In genomic region chr19:18106236-18106635, GRCm38 (mm10) we compare ENCODE assay signal across 15 mouse cellular contexts.
"Had no signal": no experiment of that assay in that cellular context is flagged by ENCODE, and none has a peak within 500 bp of the region (broad histone marks: within the 10 kb centered on the region; RNA-seq: fewer than 3 reads in every experiment).

No protein-coding gene starts in this region.

- H3K4me2 ChIP-seq: midbrain, embryonic 11.5 days had no signal

- H3K9ac ChIP-seq: liver, embryonic 14.5 days had no signal

- H3K4me3 ChIP-seq: left cerebral cortex, adult 2 months had no signal

- H3K27ac ChIP-seq: left cerebral cortex, adult 2 months; liver, embryonic 14.5 days had no signal

- DNase-seq: kidney, adult 18-20 months; kidney, adult 9 months; kidney, postnatal 14 days; kidney, postnatal 4 days; layer of hippocampus, adult 9-11 months; layer of hippocampus, postnatal 36 days; lung, adult 2 months; lung, postnatal 14 days; lung, postnatal 4 days; midbrain, embryonic 14.5 days; thymus, adult 18-20 months; thymus, postnatal 36 days had no signal
